Mouse (Mus musculus) megakaryocyte progenitor cell, adult 5-6 weeks (primary cell): ENCODE results near the gene Sema5b. TPM values are rescaled to one million over a fixed set of nuclear protein-coding genes. Genes with fewer than 3 reads are reported as not detected.

ENCODE experiments used
- ATAC-seq: replicated peaks from 2 replicates; pipeline ENCODE4 v1.8.0; 2016; ENCODE audit warnings: mild to moderate bottlenecking, moderate TSS enrichment, inconsistent platforms; ENCODE audit not compliant: poor library complexity
- total RNA-seq, 2 experiments: library from RNA; stranded (forward) in 1 of 2; stranded (reverse) in 1 of 2; fragments of 157-497, 149-512 nt in 1 of 2; fragments of 200-1000 nt in 1 of 2; gene quantifications; 2 replicates each; pipeline versions ENCODE4 v1.2.3 to v1.2.4; 2015 to 2017

Sema5b gene
- total RNA-seq, 2 experiments from 2014 or later = not detected

DNA sequence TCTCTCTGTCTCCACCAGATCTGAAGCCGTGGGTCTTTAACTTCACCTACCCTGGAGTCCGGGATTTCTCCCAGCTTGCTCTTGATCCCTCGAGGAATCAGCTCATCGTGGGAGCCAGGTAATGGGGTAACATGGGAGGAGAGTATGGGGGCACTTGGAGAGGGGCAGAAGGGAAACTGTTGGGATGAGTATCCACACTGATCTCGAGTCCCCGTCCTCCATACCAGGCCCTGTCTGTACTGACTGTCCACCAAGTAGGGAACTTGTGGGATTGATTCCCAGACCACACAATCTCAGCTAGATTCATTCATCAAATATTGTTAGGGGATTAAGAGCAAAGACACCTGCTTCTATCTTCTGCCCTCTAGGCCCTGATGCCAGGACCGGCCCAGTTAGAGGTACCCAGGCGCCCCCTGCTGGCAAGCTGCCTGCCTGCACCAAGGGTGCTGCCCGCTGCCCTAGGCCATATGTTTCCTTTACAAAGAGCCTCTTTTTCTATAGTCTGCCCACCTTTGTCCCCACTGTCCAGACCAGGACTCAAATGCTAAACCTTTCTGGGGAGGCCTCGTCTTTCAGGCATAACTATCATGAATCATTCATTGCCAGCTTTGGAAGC is 87.2 kb downstream of the Sema5b start:
- peak; percentile 87 for ATAC-seq

DNA sequence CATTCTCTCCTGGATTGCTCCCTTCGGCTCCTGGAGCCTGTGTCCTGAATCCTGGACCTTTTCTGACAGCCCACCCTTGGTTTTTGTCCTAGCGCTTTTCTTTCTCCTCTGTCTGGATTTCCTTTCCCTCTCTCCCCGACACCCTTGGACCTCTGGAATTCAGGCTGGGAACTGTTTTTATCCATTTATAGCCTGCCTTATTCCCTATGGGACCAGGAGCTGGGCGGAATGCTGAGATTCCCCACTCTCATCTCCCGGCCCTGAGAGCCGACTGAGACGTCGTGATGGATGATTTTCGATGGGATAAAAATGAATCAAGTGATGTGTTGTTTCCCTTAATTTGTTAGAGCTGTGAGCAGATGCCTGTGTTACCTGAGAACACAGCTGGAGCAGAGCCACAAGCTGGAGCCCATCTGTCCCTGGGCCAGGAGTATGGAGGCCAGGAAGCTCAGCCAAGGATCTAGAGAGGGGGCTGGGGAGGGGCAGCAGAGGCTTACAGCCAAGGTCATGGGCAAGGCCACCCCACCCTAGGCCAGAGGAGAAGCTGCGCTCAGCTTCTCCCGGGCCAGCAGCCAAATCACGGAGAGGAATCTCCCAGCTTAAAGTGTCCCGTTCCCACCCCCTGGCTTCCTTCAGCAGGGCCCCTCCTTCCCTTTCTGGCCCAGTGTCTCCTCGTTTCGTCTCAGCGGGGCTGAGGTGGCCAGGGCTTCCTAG is 89.7 kb downstream of the Sema5b start:
- ATAC-seq = no peak

DNA sequence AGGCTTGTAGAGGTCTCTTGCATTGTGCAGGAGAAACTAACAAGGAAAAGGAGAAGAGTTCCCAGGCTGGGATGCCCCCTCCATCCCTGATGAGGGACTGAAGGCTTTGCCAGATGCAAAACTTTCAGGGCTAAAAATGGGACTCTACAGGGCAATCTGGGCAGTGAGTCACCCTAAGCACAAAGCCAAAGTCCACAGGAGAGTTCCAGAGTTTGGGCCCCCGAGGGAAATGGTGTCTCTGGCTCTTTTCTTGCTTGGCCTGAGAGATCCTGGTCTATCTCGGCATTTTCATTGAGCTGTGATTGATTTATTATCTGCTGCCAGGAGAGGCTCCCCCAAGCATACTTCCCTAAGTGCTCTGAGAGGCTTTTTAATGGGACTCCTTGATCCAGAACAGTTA is 92.1 kb downstream of the Sema5b start:
- ATAC-seq = no peak

DNA sequence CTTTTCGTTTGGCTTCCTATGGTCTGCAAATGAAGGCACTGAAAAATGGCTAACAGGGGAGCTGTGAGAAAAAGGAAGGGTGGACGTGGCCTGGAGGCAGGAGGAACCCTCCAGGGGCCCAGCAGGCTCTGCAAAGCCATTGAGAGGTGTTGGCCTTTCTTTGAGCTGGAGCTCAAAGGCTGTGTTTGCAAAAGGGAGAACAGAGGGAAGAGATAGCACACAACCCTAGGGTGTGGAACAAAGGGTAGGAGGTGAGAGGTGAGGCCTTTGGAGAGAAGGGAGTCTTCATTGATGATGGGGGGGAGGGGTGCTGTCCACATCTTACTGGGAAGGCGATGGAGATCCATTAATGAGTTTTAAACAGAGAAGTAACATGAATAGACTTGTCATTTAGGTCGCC is 94.0 kb downstream of the Sema5b start:
- no peak for ATAC-seq

DNA sequence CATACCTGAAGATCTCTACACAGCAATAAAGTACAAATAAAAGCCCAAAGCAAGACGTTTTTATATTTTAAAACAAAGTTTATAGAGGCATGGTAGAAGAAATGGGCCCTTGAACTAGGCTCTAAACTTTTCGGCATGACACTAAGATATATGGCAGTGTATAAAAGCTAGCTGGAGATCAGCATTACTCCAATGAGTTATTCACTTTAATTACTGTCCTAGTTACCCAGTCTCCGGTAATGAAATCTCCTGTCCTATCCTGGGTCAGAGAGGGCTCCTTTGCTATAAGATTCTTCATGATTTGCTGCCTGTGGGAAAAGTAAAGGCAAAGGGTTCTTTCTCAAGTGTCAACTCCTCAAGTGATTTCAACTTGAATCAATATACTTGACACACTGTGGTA is 98.6 kb downstream of the Sema5b start:
- no peak for ATAC-seq

DNA sequence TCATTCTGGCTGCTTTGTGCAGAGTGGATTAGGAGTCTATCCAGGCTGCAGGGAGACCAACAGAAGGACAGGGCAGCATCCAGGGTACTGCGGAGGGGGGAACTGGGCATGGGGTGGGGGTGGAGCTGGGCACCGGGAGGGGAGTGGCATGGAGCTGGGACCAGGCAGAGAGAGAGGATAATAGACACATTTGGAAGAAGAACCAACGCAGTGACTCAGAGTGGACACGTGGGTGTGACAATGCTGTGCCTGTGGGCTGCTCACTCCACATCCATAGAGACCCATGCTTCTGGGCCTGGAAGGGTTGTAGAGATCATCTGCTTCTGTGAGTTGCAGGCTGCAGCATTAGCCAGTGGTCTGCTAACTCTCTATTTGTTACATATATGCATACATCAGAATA is 107.9 kb downstream of the Sema5b start:
- ATAC-seq = no peak

DNA sequence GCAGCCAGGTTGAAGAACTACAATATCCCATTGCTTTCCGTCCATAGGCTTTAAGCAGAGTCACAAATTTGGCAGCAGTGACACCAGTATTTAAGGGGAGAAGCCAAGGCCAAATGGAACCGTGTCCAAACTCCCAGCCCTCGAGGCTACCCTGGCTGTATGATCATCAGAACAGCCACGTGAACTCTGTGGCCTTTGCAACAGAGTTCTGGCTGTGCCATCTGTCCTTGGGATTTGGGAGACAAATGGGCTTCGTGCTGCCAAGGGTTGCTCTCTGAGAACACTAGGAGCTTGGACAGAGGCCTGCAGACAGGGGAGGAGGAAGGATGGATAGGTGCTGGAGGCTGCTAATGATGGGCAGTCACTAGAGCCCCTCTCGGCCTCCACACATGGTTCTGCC is 111.3 kb downstream of the Sema5b start:
- no peak for ATAC-seq

DNA sequence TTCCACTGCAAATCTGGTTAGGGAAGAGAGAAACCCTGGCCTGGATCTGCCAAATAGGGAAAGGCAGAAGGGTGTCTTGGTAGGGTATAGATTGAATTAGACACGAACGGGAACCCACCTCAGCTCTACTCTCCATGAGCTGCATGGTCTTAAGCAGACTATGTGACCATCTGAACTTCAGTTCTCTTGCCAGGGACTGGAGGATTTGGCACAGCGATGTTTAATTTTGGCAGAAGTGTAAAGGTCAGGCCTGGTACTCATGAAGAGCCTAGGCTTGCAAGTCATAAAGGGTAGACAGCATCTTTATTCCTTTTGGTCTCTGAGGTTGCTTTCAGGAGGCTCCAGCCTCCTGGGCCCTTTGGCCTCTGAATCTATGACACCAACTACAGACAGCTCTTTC is 111.8 kb downstream of the Sema5b start:
- ATAC-seq = no peak

DNA sequence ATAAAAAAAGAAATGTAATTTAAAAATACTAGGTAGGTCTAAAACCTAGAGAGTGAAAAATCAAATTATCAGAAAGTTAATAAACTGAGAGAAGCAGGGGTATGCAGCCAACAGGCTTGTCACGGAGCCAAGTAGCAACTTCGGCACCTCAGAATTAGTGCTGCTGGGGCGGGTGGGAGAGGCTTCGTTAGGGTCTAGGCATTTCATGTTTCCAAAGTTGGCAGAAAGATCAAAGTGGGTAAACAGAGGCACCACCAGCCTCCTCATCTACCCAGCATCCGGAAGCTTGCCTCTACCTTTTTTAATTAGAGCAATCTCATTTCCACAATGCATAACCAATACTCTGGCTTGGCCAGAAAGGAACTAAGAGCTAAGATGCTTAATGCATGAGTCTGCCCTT is 113.0 kb downstream of the Sema5b start:
- ATAC-seq = no peak

DNA sequence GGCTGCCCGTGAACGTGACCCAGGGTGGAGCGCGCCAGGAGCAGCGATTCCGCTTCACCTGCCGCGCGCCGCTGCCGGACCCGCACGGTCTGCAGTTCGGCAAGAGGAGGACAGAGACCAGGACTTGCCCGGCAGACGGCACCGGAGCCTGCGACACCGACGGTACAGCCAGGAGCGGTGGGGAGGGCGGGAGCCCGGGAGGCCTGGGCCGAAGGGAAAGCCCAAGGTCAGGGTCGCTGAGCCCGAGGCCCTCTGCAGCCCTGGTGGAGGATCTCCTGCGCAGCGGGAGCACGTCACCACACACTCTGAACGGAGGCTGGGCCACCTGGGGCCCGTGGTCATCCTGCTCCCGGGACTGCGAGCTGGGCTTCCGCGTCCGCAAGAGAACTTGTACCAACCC is 119.3 kb downstream of the Sema5b start:
- ATAC-seq = no peak

DNA sequence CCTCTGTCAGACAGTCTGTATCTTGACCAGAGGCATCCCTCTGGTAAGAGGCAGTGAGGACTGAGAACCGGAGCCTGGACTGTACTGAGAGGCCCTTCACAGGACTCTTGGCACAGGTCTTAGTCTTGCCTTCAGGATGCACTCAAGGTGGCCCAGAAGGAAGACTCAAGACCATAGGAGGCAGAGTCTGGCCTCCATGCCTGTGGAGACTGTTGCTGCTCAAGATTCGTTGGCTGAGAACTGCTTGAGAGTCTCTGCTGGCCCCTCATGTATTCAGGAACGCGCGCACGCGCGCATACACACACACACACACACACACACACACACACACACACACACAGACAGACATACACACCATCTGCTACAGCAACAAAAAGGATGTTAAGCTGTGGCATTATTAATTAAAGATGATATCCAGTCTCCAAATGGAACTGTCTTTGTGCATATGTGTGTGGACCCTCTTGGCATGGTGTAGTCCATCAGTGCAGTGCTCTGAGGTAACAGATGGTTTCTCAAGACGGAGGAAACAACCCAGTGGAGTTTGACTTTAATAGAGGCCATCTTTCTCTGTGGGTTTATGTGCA is 123.0 kb downstream of the Sema5b start:
- ATAC-seq = no peak

DNA sequence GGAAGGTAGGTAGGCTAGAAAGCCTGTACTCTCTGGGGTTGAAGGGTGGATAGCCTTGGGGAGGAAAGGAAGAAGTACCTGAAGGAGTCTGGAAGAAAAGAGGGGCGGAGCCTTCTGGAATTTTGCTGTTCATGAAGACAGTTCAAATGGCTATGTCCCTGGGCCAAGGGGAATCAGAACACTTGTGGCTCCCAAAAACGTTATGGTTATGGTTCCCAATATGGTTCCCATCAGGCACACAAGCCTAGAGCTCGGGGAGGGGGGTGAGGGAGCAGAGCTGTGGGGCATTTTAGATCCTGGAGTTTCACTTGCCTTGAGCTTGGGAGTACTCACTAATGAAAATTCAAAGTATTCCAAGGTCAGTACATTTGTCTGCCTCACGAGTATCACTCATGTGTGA is 123.9 kb downstream of the Sema5b start:
- ATAC-seq = no peak

DNA sequence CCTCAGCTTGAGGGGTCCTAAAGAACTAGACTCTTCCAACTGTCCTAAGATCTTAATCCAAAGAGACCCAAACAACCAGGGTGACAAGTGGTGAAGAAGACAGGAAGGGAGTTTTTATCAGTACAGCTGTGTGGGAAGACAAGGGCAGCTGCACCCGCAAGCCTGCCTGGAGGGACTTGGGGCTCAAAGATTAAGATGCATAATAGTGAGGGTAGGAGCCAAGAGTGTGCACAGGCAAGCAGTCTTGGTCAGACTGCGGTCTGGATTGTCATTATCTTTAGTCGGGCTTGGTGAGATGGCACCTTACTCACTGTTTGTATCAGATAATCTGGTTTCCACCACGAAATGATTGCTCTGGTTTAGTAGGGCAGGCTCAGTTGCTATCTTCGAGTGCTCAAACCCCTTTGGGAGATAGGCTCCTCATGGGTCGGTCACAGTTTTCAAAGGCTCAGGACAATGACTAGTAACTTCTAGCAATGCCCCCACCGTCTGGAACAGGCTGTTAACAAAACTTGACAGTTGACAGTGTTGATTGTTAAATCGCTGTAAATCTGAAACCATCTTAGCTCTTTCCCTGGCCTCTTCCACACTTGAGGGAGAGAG is 136.7 kb downstream of the Sema5b start:
- peak; percentile 94 for ATAC-seq

DNA sequence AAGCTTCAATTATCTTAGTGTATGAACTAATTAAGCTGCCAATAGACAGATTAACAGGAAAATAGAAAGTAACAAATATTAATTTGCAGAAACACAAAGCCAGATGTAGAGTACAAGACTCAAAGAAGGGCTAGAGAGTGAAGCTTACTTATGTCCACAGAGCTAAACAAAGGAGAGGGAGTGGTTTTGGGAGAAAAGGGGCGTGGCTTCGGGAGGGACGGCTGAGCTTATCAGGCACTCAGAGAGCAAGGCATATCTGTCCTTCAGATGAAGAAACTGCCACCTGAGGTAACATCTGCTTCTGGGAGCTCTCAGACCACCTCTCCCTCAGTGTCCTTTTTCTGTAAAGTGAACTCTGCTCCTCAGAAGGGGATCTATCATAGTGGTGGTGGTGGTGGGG is 137.5 kb downstream of the Sema5b start:
- no peak for ATAC-seq

DNA sequence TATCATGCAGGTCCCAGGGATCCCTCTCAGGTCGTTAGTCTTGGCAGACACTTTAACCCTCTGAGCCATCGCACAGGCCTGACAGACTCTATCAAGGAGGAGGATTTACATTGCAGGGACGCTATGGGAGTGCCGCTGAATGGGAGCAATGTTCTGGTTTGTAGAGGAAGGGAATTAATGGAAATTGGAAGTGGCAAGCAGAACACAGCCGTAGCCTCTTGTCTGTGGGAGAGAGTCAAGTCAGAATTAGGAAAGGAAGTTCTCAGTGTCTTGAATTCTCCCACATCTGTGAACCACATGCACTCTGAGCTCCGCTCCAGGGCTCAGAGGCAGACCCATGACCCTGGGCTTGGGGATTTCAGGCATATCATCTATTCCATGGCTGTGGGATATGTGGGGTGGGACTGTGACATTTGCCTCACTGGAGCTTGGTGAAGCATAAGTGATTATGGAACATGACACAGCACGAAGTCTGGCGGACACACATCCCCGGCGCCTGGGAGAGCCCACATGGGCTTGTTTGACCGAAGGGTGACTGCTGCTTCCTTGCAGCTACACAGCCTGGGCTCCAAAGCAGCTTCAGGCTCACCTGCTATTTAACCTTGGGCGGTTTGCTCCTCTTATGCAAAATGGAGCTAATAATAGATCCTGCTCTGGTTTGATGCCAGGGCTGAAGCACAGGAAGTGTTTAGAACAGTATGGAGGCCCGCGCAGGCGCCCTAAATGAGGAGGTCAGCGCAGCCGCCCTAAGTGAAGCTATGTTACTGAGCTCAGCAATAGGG is 140.6 kb downstream of the Sema5b start:
- ATAC-seq = no peak

DNA sequence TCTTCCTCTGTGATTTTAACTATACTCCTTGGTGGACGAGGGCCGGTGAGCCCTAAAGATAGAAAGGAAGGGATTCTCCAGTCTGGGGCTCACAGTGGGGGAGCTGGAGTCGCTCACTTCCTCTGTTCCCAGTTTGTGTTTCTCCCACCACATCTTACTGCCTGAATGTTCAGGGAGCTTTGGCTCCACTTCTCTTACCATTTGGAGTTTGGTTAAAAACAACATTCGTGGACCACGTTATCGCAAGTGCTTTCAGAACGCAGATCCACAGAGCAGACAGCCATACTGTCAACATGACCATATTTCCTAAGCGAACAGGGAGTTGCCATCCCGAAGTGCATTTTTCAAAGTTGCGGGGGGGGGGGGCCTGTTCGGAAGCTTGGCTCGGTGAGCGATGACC is 144.1 kb downstream of the Sema5b start:
- no peak for ATAC-seq

DNA sequence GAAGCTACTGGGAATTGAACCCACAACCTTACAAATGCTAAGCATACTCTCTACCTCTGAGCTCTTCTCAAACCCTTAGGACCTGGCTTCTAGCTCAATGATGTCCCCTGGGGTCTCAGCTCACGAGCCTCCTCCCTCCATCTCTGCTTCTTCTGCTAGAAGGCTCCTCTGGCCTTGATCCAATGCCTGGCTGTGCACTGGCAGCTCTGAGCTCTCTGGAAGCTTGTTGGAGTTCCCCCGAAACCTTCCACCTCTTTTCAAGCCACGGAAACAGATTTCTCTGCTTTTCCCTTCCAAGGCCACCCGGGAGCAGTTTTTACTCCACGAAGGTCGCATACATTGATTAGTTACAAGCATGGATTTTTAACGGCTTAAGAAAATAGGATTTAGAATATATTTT is 145.5 kb downstream of the Sema5b start:
- no peak for ATAC-seq

DNA sequence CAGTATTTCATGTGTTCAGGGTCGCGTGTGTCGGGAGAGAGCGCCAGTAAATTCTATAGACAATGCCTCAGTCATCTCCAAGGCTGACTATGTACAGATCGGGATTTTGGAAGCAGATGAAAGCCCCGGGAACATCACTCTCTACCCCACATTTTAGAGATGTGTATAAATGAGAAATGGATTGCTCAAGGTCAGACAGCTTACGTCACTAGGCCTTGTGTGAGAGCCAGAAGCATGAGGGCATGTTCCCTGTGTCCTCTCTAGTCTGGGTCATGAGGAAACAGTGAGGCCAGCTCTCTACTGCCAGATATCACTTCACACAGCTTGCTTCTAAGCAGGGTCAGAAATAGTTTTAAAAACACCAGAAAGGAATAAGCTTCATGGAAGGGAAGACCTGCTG is 150.7 kb downstream of the Sema5b start:
- no peak for ATAC-seq

DNA sequence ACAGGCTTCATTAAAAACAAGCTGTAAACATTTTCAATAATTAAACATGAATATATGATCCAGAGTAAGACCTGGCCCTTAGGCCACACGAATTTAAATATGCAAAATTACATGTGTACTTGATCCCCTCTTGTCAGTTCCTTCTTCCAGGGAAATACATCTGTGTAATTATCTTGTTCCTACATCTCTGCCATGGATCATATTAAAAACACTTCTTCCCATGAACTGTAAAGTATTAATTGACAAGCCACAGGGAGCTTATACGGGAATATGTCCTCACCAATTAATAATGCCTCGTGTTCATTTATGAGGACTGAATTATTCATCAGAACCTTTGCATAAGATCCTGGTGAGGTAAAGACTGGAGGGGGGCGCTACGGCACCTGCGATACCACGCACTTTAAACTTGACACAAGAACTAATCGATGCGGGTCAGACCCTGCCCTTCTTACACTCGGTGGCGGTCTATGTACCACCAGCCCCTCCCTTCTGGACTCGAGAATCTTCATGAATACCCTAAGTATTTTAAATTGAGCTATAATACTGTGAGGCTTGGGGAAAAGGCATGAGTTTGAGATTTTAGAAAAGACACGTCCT is 153.4 kb downstream of the Sema5b start:
- ATAC-seq = no peak

DNA sequence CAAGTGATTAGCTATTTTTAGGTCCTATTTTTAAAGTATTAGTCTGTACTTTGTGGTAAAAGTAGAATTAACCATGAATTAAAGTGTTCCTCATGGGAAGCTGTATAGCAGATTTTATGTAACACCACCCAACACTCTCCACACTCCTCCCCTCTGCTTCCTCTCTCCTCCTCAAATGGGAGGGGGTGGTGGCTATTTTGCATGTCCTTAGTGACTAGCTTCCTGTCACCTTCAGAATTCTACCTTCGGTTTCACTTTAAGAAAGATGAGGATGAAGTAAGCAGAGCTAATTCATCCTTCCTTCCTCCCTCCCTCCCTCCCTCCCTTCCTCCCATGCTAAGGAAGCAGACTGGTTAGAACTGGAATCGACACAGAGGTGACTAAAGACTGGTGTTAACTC is 155.2 kb downstream of the Sema5b start:
- ATAC-seq = peak; percentile 39; the same call in 1 of the 2 replicates

DNA sequence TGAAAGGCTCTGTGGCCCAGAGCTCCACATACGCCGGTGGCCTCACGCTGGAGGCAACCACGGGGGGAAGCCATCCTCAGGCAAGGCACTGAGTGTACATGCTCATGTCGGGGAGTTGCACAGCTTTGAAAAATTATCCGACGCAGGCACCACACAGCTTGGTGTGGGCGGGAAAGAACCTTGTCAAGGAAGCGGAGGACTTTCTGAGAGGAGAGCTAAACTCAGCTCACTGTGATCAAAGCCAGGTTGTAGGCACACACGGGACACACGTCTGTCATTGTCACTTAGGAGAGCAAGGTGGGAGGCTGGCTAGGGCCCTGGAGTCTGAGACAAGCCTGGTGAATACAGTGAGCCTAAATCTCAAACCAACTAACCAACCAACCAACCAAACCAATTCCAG is 160.9 kb downstream of the Sema5b start:
- ATAC-seq = no peak
